Mouse (Mus musculus): ENCODE measurements around the gene 1700013G24Rik. TPM values are rescaled to one million over a fixed set of nuclear protein-coding genes. Genes with fewer than 3 reads are reported as not detected.

Gene 1700013G24Rik
- polyA plus RNA-seq, 1 experiment from 2014 or later = not detected

GRCm38 (mm10) chr4:137484586-137484985 is 31.5 kb downstream of the 1700013G24Rik start:
- Histone ChIP-seq H3K27ac (ENCODE audit: low read depth) (peak overlapping the region; percentile 55), H3K4me3 (ENCODE audit: low read depth, low read length) (no peak overlapping the region), H3K4me1 (ENCODE audit: insufficient read depth) (peaks cover 61% of the 10 kb centered on the region), H3K27me3 (ENCODE audit: insufficient read depth, low read length) (no peaks in the 10 kb centered on the region), H3K36me3 (replicated peaks; ENCODE audit: insufficient read depth, low read length) (no peaks in the 10 kb centered on the region), H3K9me3 (ENCODE audit: low read length) (no peaks in the 10 kb centered on the region), H3K9ac (replicated peaks) (no peak overlapping the region), H3K4me2 (ENCODE audit: low read depth, low read length) (no peak overlapping the region)
- ATAC-seq = peak; percentile 13; the same call in 1 of the 2 replicates
- DNase-seq = peak; percentile 76
- WGBS (ENCODE audit: insufficient replicate concordance) = 65% methylated on average over 7 of the region's 7 CpGs
- TF ChIP-seq CTCF (IDR thresholded peaks at IDR 0.05; ENCODE audit: low read depth) (no peak), EP300 (IDR thresholded peaks at IDR 0.05; ENCODE audit: low read depth) (no peak)

GRCm38 (mm10) chr4:137485258-137485960 is 32.3 kb downstream of the 1700013G24Rik start:
- Histone ChIP-seq H3K36me3 (replicated peaks; ENCODE audit: insufficient read depth, low read length) (no peaks in the 10 kb centered on the region), H3K9me3 (ENCODE audit: low read length) (no peaks in the 10 kb centered on the region), H3K9ac (replicated peaks) (no peak overlapping the region; the same call in 1 of the 2 replicates), H3K4me3 (ENCODE audit: low read depth, low read length) (no peak overlapping the region), H3K27me3 (ENCODE audit: insufficient read depth, low read length) (no peaks in the 10 kb centered on the region), H3K4me2 (ENCODE audit: low read depth, low read length) (no peak overlapping the region), H3K27ac (ENCODE audit: low read depth) (peak overlapping the region; percentile 55), H3K4me1 (ENCODE audit: insufficient read depth) (peaks cover 57% of the 10 kb centered on the region)
- DNase-seq (no peak), ATAC-seq (no peak)
- no peak for TF ChIP-seq CTCF (IDR thresholded peaks at IDR 0.05; ENCODE audit: low read depth)
- TF ChIP-seq EP300 (IDR thresholded peaks at IDR 0.05; ENCODE audit: low read depth) = no peak
- WGBS (ENCODE audit: insufficient replicate concordance) = 48% methylated on average over 14 of the region's 14 CpGs

DNA sequence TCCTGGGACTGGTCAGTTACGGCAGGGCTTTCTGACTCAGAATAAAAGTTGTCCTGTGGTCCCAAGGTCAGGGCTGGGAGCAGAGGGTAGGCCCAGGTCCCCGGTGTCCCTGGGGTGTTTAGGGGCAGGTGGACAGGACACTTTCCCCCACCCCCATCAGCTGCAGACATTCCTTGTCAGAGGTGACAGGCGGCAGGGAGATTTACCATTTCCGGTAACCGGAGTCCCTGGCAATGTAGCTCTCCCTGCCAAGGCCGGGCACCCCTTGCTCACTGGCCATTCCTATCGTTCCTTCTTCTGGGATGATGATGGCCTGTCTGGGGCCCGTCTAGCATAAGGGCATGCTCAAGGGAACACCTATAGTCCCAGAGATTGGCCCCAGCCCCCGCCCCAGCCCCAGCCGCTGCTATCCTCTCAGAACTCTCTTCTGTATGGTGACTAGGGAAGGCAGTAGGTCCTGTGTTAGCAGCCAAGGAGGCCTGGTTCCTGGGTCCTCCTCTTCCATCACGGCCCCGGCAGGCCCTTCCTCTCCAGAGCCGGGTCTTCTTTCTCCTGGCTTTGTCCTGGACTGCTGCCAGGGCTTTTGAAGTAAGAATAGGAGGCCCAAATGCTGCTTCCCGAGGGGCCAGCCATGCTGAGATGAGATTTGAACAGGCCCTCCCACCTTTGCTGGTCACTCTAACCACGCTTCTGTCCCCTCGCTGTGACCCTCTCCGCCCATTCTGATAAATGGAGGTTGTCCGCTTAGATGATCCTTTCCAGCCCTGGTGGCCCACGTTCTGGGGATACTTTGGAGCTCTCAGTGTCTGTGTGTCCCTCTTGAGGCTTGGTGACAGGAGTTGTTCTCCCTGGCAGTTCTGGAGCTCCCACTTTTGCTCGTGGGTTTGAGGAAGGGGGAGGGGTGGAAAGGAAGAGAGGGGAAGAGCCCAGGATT is 33.3 kb downstream of the 1700013G24Rik start:
- no peaks in the 10 kb centered on the region for H3K9me3 ChIP-seq (ENCODE audit: low read length)
- TF ChIP-seq EP300 (IDR thresholded peaks at IDR 0.05; ENCODE audit: low read depth) = no peak
- no peak for TF ChIP-seq CTCF (IDR thresholded peaks at IDR 0.05; ENCODE audit: low read depth)
- H3K9ac ChIP-seq (replicated peaks) = no peak overlapping the region
- H3K4me2 ChIP-seq (ENCODE audit: low read depth, low read length) = no peak overlapping the region
- DNase-seq (no peak), ATAC-seq (no peak)
- peak overlapping the region; percentile 55; the same call in 1 of the 2 replicates for H3K27ac ChIP-seq (ENCODE audit: low read depth)
- no peaks in the 10 kb centered on the region for H3K36me3 ChIP-seq (replicated peaks; ENCODE audit: insufficient read depth, low read length)
- H3K4me1 ChIP-seq (ENCODE audit: insufficient read depth) = peaks cover 50% of the 10 kb centered on the region
- H3K4me3 ChIP-seq (ENCODE audit: low read depth, low read length) = no peak overlapping the region
- H3K27me3 ChIP-seq (ENCODE audit: insufficient read depth, low read length) = no peaks in the 10 kb centered on the region
- 59% methylated on average over 20 of the region's 20 CpGs for WGBS (ENCODE audit: insufficient replicate concordance)

DNA sequence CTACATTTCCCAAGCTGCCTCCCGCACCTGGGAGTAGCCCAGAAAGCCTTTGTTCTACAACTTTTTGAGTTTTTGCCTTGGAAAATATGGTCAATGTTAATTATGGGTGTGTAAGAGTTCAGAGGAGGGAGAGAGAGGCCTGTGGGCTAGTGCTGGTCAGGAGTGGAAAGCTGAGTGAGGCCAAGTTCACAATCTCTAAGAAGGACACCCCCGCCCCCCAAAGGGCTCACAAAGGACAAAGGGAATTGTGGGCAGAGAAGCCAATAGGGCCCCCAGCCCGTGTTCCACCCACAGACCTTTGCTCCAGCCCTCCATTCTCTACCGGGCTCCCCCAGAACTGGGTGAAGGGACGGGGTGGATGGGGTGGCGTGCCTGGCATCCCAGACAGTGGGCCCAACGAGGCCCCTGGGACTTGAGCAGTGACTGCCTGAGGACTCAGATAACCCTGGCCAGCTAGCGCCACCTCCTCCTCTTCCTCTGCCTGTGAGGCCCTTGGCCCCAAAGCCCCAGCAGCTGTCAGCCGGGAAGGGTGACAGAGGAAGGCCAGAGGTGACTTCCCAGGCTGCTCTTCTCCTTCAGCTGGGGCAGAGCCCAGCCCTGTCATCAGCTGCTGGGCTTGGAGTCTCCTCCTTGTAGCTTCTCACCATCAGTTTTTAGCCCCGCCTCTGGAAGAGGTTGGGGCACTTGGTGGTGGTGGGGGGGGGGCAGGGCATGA is 34.4 kb downstream of the 1700013G24Rik start:
- Histone ChIP-seq H3K4me3 (ENCODE audit: low read depth, low read length) (no peak overlapping the region), H3K4me1 (ENCODE audit: insufficient read depth) (peaks cover 45% of the 10 kb centered on the region), H3K4me2 (ENCODE audit: low read depth, low read length) (no peak overlapping the region), H3K27me3 (ENCODE audit: insufficient read depth, low read length) (no peaks in the 10 kb centered on the region), H3K36me3 (replicated peaks; ENCODE audit: insufficient read depth, low read length) (no peaks in the 10 kb centered on the region), H3K27ac (ENCODE audit: low read depth) (no peak overlapping the region), H3K9me3 (ENCODE audit: low read length) (no peaks in the 10 kb centered on the region), H3K9ac (replicated peaks) (no peak overlapping the region)
- ATAC-seq = 0 out of 2 replicates have a peak, but pooled peaks have one; percentile 13
- no peak for TF ChIP-seq EP300 (IDR thresholded peaks at IDR 0.05; ENCODE audit: low read depth)
- TF ChIP-seq CTCF (IDR thresholded peaks at IDR 0.05; ENCODE audit: low read depth) = no peak
- 34% methylated on average over 10 of the region's 10 CpGs for WGBS (ENCODE audit: insufficient replicate concordance)
- DNase-seq = no peak

- no peaks in the 10 kb centered on the region for H3K27me3 ChIP-seq (ENCODE audit: insufficient read depth, low read length)
- no peak overlapping the region for H3K27ac ChIP-seq (ENCODE audit: low read depth)
- no peaks in the 10 kb centered on the region for H3K36me3 ChIP-seq (replicated peaks; ENCODE audit: insufficient read depth, low read length)
- peaks cover 45% of the 10 kb centered on the region for H3K4me1 ChIP-seq (ENCODE audit: insufficient read depth)
- no peaks in the 10 kb centered on the region for H3K9me3 ChIP-seq (ENCODE audit: low read length)
- H3K9ac ChIP-seq (replicated peaks) = no peak overlapping the region
- WGBS (ENCODE audit: insufficient replicate concordance) = 38% methylated on average over 11 of the region's 11 CpGs
- no peak overlapping the region for H3K4me2 ChIP-seq (ENCODE audit: low read depth, low read length)
- no peak overlapping the region for H3K4me3 ChIP-seq (ENCODE audit: low read depth, low read length)
- DNase-seq = no peak
- no peak for ATAC-seq
- TF ChIP-seq CTCF (IDR thresholded peaks at IDR 0.05; ENCODE audit: low read depth) = no peak
- TF ChIP-seq EP300 (IDR thresholded peaks at IDR 0.05; ENCODE audit: low read depth) = no peak
Observed at GRCm38 (mm10) chr4:137488038-137488437, 35.0 kb downstream of the 1700013G24Rik start.

All from liver, postnatal 0 days (tissue).